Mouse (Mus musculus): ENCODE measurements around the gene Hrct1.

GRCm38 (mm10) chr4:43726995-43727394 lies at the start of gene Hrct1:
- TF ChIP-seq EP300 (IDR thresholded peaks at IDR 0.05) (peak; percentile 92), CTCF (IDR thresholded peaks at IDR 0.05) (no peak)
